ENCODE assay signal across 7 mouse cellular contexts in the genomic region with DNA sequence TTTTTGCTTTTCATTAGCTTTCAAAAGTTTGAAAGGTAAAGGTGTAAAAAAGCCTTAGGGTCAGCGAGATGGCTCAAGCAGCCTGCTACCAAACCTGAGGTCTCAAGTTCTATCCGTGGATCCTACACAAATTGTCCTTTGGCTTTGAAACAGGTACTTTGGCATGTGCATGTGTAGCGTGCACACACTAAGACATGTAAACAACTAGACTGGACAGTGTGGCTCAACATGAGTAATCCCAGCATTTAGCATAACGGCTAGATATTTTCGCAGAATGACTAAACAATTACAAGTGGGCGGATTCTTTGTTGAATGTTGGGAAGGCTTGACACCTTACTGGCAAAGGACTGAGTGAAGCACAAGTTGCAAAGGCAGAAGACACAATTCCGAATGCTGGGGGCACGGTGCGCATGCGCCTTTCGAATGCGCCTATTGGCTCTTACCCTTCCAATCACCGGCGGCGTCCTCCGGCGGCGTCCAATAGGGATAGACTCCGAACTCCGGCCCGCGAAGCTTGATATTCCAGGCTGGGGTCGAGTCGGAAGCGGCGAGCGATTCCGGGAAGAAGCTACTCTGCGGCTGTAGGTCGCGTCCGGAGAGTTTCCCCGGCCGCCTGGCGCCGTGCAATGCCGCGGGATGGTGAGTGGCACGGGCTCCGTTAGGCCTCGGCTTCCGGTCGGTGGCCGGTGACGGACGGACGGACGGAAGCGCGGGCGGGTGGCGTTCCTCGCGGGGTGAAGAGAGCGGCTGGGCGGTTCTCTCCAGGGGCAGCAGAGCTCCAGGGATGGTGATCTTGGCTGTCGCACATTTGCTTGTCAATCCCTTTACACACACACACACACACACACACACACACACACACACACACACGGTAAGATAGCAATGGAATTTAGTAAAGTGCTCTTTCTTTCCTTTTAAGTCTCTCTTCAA. TPM values are rescaled to one million over a fixed set of nuclear protein-coding genes. Genes with fewer than 3 reads are reported as not detected.
DNase-seq lines count a peak whose midpoint lies in the region; ATAC-seq lines count a peak whose summit lies in the region.

A gene (plus strand): TSS at position 486 of the 930 bp plus-strand sequence.

- H3K36me3 ChIP-seq in embryonic facial prominence, embryonic 12.5 days: peaks cover 30% of the 10 kb centered on the region
- H3K36me3 ChIP-seq in limb, embryonic 11.5 days (ENCODE audit: control insufficient read depth, insufficient read depth, low read length): peaks cover 20% of the 10 kb centered on the region; the same call in 1 of the 2 replicates
- H3K36me3 ChIP-seq in midbrain, embryonic 14.5 days (ENCODE audit: control insufficient read depth, insufficient read depth, low read length): peaks cover 32% of the 10 kb centered on the region

- H3K27me3 ChIP-seq in embryonic facial prominence, embryonic 12.5 days: no peaks in the 10 kb centered on the region
- H3K27me3 ChIP-seq in limb, embryonic 11.5 days (ENCODE audit: control insufficient read depth, insufficient read depth, low read length): no peaks in the 10 kb centered on the region
- H3K27me3 ChIP-seq in midbrain, embryonic 14.5 days (ENCODE audit: control insufficient read depth, insufficient read depth, low read length): no peaks in the 10 kb centered on the region

- H3K4me3 ChIP-seq in embryonic facial prominence, embryonic 12.5 days: peak within 1 kb of the TSS; percentile 72
- H3K4me3 ChIP-seq in limb, embryonic 11.5 days (ENCODE audit: low read depth, low read length): peak within 1 kb of the TSS; percentile 72
- H3K4me3 ChIP-seq in midbrain, embryonic 14.5 days (replicated peaks; ENCODE audit: low read depth, low read length): peak within 1 kb of the TSS; percentile 41

- H3K27ac ChIP-seq in embryonic facial prominence, embryonic 12.5 days: peak within 1 kb of the TSS; percentile 12
- peak within 1 kb of the TSS; percentile 39; the same call in 1 of the 2 replicates for H3K27ac ChIP-seq in limb, embryonic 11.5 days (replicated peaks; ENCODE audit: low read depth, low read length)
- H3K27ac ChIP-seq in midbrain, embryonic 14.5 days (replicated peaks; ENCODE audit: low read depth, low read length): no peak within 1 kb of the TSS

- H3K9me3 ChIP-seq in embryonic facial prominence, embryonic 12.5 days: no peaks in the 10 kb centered on the region
- H3K9me3 ChIP-seq in limb, embryonic 11.5 days (ENCODE audit: control insufficient read depth, low read length): no peaks in the 10 kb centered on the region
- H3K9me3 ChIP-seq in midbrain, embryonic 14.5 days (ENCODE audit: control insufficient read depth, low read length): no peaks in the 10 kb centered on the region

- WGBS in embryonic facial prominence, embryonic 12.5 days: 2% methylated on average over 58 of the region's 58 CpGs
- WGBS in limb, embryonic 11.5 days: 1% methylated on average over 56 of the region's 58 CpGs
- 2% methylated on average over 58 of the region's 58 CpGs for WGBS in midbrain, embryonic 14.5 days

- H3K4me2 ChIP-seq in embryonic facial prominence, embryonic 12.5 days (replicated peaks): peak within 1 kb of the TSS; percentile 75
- peak within 1 kb of the TSS; percentile 63 for H3K4me2 ChIP-seq in limb, embryonic 11.5 days (ENCODE audit: low read depth, severe bottlenecking)
- H3K4me2 ChIP-seq in midbrain, embryonic 14.5 days (ENCODE audit: low read length): peak within 1 kb of the TSS; percentile 92

- peak within 1 kb of the TSS; percentile 64 for H3K9ac ChIP-seq in embryonic facial prominence, embryonic 12.5 days
- H3K9ac ChIP-seq in limb, embryonic 11.5 days (ENCODE audit: low read length): peak within 1 kb of the TSS; percentile 75
- H3K9ac ChIP-seq in midbrain, embryonic 14.5 days (replicated peaks; ENCODE audit: low read length): no peak within 1 kb of the TSS

- peak; percentile 95 for DNase-seq in adrenal gland, postnatal 25 days
- peak; percentile 99 for DNase-seq in heart, adult 11 months
- peak; percentile 93 for DNase-seq in kidney, adult 18-20 months
- DNase-seq in limb, embryonic 11.5 days (ENCODE audit: low spot score): peak; percentile 97
- peak; percentile 98 for DNase-seq in midbrain, embryonic 14.5 days
- peak; percentile 84 to 88 for DNase-seq in spleen, adult 18-20 months

- peaks cover 9% of the 10 kb centered on the region; the same call in 1 of the 2 replicates for H3K4me1 ChIP-seq in embryonic facial prominence, embryonic 12.5 days
- no peaks in the 10 kb centered on the region for H3K4me1 ChIP-seq in limb, embryonic 11.5 days (ENCODE audit: control insufficient read depth, insufficient read depth, low read length)
- peaks cover 7% of the 10 kb centered on the region; the same call in 1 of the 2 replicates for H3K4me1 ChIP-seq in midbrain, embryonic 14.5 days (ENCODE audit: control insufficient read depth, insufficient read depth, low read length)

- ATAC-seq in embryonic facial prominence, embryonic 12.5 days (ENCODE audit: insufficient number of reproducible peaks, insufficient read depth, low FRiP score, low TSS enrichment): peak; percentile 92
- ATAC-seq in limb, embryonic 11.5 days (ENCODE audit: insufficient number of reproducible peaks, low FRiP score, low TSS enrichment, low read depth): peak; percentile 91
- peak; percentile 95 for ATAC-seq in midbrain, embryonic 14.5 days (ENCODE audit: low FRiP score, low TSS enrichment)

RNA-seq across cellular contexts. Expression of the gene that starts here (rescaled TPM):
- 1.1 and 1.7 TPM in 2 replicates for total RNA-seq in adrenal gland, postnatal 25 days (2021)
- polyA plus RNA-seq in embryonic facial prominence, embryonic 12.5 days (2016; fragmentation: Nextera tagmentation; extraction: Ambion mirVana): 2.3 and 2.7 TPM in 2 replicates
- polyA plus RNA-seq in limb, embryonic 11.5 days (2014; fragmentation: Nextera tagmentation; extraction: Ambion mirVana): 1.6 and 3.4 TPM in 2 replicates
- polyA plus RNA-seq in midbrain, embryonic 14.5 days (2014; fragmentation: Nextera tagmentation; extraction: Ambion mirVana): 0.47 and 0.68 TPM in 2 replicates

Comparison
In these comparisons a context has a peak if more than half of its experiments do, and no peak if none do; other contexts are left out.
1. Peak in DNase-seq, ATAC-seq, H3K4me3 ChIP-seq and H3K4me2 ChIP-seq in midbrain, embryonic 14.5 days; RNA of the gene not detected or under 1 TPM.